Mouse (Mus musculus) cerebellum, postnatal 4 days (tissue): ENCODE results near the gene Gm14418.
"Not testable (repeated sequence)": the region's sequence is repeated elsewhere in the genome, so short reads cannot be mapped to it uniquely, and the experiment has no call there.

Source experiments
- DNase-seq, 2 experiments: peaks; one replicate each; pipeline ENCODE4 v3.0.0; 2022; ENCODE audit warnings: low spot score in 2 of 2, mixed read lengths in 1 of 2

Gene Gm14418

GRCm38 (mm10) chr2:177398096-177398495 is at the start of gene Gm14418:
Gm14418 (minus strand) TSS chr2:177398320.
- not testable (repeated sequence) for DNase-seq
